Mouse (Mus musculus) spleen, adult 12 weeks (tissue): ENCODE data around the gene Gkn1.

Experiments
- DNase-seq: peaks from one replicate; pipeline ENCODE4 v3.0.0; 2022; ENCODE audit warnings: low spot score

Gkn1 gene

GRCm38 (mm10) chr6:87350829-87351228 is at the start of gene Gkn1:
Gene Gkn1, minus strand, starts transcription at chr6:87350942.
- no peak for DNase-seq

DNA sequence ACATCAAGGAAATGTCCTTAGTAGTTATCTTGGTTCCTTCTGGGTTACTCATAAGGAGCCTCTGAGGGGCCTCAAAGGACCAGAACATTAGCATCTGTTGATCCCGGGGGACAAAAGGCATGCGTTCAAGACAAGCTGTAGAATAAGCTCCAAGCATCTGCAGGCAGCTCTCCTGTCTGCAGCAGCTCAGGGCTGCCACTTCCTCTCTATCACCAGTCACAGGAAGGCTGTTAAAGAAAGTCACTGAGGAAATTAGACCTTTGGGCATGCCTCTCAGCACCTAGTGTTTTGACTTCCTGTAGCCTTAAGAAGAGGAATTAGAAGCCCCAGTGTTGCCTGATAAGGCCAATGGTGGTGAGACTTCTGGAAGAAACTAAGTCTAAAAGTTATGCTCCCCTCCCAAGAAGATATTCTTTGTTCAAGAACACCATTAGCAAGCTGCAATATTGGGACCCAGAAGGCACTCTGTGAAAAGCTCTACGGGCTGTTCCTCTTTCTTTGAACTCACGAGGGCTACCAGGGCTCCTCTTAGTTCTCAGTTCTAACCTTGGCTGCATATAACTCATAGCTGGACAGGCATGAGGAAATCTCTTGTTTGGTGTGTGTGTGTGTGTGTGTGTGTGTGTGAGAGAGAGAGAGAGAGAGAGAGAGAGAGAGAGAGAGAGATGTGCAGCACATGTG is 49.3 kb upstream of the Gkn1 start:
- DNase-seq = no peak

GRCm38 (mm10) chr6:87399137-87399536 is 48.4 kb upstream of the Gkn1 start:
- DNase-seq = peak; percentile 65

- DNase-seq = no peak
Measured at GRCm38 (mm10) chr6:87394783-87395182, 44.0 kb upstream of the Gkn1 start.

- no peak for DNase-seq
Measured at GRCm38 (mm10) chr6:87393466-87394205, 42.9 kb upstream of the Gkn1 start.

DNA sequence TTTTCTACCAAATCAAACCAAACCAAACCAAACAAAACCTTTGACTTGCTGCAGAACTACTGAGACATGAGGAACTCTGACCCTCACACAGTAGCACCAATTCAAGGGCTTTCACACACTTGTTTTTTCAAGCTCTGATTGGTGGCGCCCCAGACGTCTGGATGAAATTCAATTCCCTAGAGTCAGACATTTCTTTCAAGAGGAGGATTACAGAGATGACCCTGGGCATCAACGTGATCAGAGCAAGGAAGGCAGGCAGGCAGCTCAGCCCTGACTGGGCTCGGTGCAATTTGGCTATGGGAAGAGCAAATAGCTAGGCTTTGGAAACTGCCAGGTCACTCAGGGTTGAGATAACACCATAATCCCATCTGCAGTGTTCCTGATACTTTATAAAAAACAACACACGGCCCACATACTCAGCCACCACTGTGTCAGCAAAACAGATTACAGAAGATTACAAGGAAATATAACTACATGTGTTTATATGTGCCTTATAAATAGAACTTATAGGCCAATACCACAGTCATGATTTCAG is 38.8 kb upstream of the Gkn1 start:
- no peak for DNase-seq

- DNase-seq = no peak
Measured at GRCm38 (mm10) chr6:87388877-87389276, 38.1 kb upstream of the Gkn1 start, which contains the start of gene Gkn3. Gene Gkn3, minus strand, starts transcription at chr6:87388935.

DNA sequence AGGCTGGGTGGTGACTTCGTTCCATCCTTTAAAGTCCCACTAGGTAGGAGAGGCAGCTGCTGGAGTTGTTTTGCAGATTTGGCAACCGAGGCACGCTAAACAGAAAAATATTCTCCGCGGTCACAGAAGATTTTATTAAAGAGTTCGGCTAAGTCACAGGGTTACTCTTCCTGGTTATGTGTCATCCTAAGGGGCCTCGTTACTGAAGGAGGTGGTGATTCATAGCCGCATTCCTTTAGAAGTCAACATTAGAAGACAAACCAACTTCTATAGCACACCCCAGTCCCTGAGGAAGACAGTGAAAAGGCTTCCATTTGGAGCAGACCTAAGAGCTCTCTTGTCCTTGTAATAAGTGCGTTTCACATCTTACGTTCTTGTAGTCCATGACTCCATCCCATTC is 35.9 kb upstream of the Gkn1 start:
- DNase-seq = no peak

- peak; percentile 17 for DNase-seq
Measured at GRCm38 (mm10) chr6:87386203-87386602, 35.5 kb upstream of the Gkn1 start.

- DNase-seq = no peak
Measured at GRCm38 (mm10) chr6:87384761-87385160, 34.0 kb upstream of the Gkn1 start.

- DNase-seq = no peak
Measured at GRCm38 (mm10) chr6:87383926-87384691, 33.4 kb upstream of the Gkn1 start.

DNA sequence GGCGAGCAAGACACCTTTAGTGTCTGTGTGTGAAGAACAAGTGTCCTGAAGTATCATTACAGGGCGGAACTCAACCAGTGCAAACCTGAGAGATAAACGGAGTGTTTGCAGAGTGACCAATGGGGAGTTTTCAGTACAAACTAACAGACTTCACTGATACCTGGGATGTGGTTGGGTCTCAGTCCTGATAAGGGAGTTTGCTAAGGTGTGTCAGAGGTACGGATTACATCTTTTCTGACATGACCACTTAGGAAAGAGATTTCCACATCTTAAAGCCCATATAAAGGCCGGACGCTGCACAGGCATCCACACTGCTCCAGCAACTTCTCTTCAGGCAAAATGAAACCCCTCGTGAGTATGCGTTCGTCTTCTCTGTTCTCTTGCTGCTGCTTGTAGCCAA is 22.3 kb upstream of the Gkn1 start, which contains the start of gene Gkn2:
Gene Gkn2, plus strand, starts transcription at position 301 of the 400 bp plus-strand sequence.
- no peak for DNase-seq

DNA sequence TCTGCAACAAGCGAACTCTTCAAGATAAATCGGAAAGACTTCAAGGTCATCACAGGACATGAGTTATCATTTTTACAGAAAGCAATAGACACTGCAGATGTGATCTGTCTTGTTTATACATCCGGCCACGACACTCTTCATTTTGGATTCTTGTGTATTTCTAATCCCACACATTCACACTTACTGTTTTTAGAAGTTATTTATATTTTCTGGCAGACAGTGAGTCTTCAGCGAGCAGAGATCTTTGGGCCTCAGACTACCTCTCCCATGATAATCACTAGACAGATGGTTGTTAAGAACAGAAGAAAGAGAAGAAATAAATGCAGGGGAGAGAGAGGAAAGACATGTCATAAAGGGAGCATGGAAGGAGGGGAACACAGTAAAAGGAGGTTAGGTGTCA is 18.5 kb upstream of the Gkn1 start:
- no peak for DNase-seq

DNA sequence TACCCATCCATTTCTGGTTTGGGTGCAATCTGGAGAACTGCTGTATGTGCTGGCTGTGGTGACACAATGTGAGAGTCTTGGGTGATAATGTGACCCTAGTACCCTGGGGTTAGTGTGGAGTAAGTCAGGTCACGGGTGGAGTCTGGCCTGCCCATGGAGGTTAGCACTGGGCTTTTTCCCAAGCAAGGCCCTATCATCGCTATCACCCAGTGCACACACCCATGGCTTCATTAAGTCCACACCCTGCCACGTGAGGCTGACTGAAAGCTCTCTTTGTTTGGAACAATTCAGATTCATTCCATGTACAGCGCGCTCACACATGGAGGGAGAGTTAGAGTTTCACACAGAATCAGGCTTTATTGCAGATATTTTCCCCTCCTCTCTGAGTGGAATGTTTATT is 3.7 kb upstream of the Gkn1 start:
- DNase-seq = no peak

- no peak for DNase-seq
Measured at GRCm38 (mm10) chr6:87335935-87336295, 14.8 kb downstream of the Gkn1 start.

GRCm38 (mm10) chr6:87335091-87335934 is 15.4 kb downstream of the Gkn1 start, which contains the start of gene Antxr1:
Gene Antxr1, minus strand, starts transcription at chr6:87335821.
- DNase-seq = no peak

- DNase-seq = no peak
Measured at GRCm38 (mm10) chr6:87334361-87335090, 16.2 kb downstream of the Gkn1 start.

- DNase-seq = no peak
Measured at GRCm38 (mm10) chr6:87332380-87332779, 18.4 kb downstream of the Gkn1 start.

GRCm38 (mm10) chr6:87328265-87329173 is 22.2 kb downstream of the Gkn1 start:
- no peak for DNase-seq

DNA sequence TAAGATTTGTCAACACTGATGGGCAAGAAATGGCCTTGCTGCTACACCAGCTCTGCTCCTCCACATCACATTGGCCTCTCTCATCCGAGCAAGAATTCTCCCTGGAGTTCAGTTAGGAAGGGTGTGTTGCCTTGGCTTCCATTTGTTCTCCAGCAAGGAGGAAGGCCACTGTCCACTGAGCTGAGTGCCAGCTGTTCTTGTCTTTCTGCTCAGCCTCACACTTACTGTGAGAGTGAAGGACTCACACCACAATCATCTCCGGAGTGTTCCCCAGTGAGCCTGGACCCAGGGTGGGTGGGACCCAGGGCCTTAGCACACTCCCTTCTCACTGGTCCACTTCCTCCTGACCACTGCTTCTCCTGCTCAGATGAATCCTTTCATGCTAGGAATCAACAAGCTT is 23.8 kb downstream of the Gkn1 start:
- DNase-seq = no peak
